ENCODE assay signal across 21 mouse cellular contexts in genomic region chr12:10462956-10463355, GRCm38 (mm10).
DNase-seq lines count a peak whose midpoint lies in the region; ATAC-seq and TF ChIP-seq lines count a peak whose summit lies in the region.
"Had no signal": no experiment of that assay in that cellular context is flagged by ENCODE, and none has a peak within 500 bp of the region (broad histone marks: within the 10 kb centered on the region; RNA-seq: fewer than 3 reads in every experiment).

No protein-coding gene starts in this region.

- H3K27me3 ChIP-seq in hindbrain, embryonic 11.5 days (ENCODE audit: control insufficient read depth, insufficient read depth, low read length): no peaks in the 10 kb centered on the region
- H3K27me3 ChIP-seq in hindbrain, embryonic 14.5 days (ENCODE audit: control insufficient read depth, insufficient read depth, low read length): no peaks in the 10 kb centered on the region
- H3K27me3 ChIP-seq in myocyte (ENCODE audit: control insufficient read depth, insufficient read depth, insufficient read length): no peaks in the 10 kb centered on the region
- H3K27me3 ChIP-seq in liver, embryonic 12.5 days (replicated peaks): no peaks in the 10 kb centered on the region

- H3K4me2 ChIP-seq in hindbrain, embryonic 11.5 days (replicated peaks; ENCODE audit: low read depth, low read length): no peak overlapping the region
- H3K4me2 ChIP-seq in hindbrain, embryonic 14.5 days (replicated peaks): no peak overlapping the region
- H3K4me2 ChIP-seq in myocyte (ENCODE audit: low read depth): peak overlapping the region; percentile 40
- no peak overlapping the region for H3K4me2 ChIP-seq in liver, embryonic 12.5 days
- H3K4me2 ChIP-seq: heart, embryonic 11.5 days; lung, embryonic 14.5 days had no signal

- no peaks in the 10 kb centered on the region for H3K79me2 ChIP-seq in myocyte (ENCODE audit: control insufficient read depth, insufficient read depth)

- no peak overlapping the region for H3K27ac ChIP-seq in hindbrain, embryonic 11.5 days (ENCODE audit: low read depth, low read length)
- no peak overlapping the region for H3K27ac ChIP-seq in hindbrain, embryonic 14.5 days
- H3K27ac ChIP-seq in liver, embryonic 12.5 days: no peak overlapping the region
- H3K27ac ChIP-seq: hindbrain, embryonic 10.5 days had no signal

- no peaks in the 10 kb centered on the region for H3K9me3 ChIP-seq in hindbrain, embryonic 11.5 days (ENCODE audit: control insufficient read depth, low read length)
- H3K9me3 ChIP-seq in hindbrain, embryonic 14.5 days (ENCODE audit: control insufficient read depth, low read length): no peaks in the 10 kb centered on the region
- H3K9me3 ChIP-seq in liver, embryonic 12.5 days (replicated peaks): no peaks in the 10 kb centered on the region
- H3K9me3 ChIP-seq: hindbrain, embryonic 10.5 days had no signal

- H3K4me3 ChIP-seq in hindbrain, embryonic 11.5 days (ENCODE audit: low read depth, low read length): no peak overlapping the region
- no peak overlapping the region for H3K4me3 ChIP-seq in hindbrain, embryonic 14.5 days (replicated peaks; ENCODE audit: low read length)
- H3K4me3 ChIP-seq in myocyte: no peak overlapping the region
- H3K4me3 ChIP-seq in liver, embryonic 12.5 days: no peak overlapping the region
- H3K4me3 ChIP-seq: hindbrain, embryonic 10.5 days had no signal

- ATAC-seq in hindbrain, embryonic 11.5 days (ENCODE audit: low FRiP score): no peak
- ATAC-seq in hindbrain, embryonic 14.5 days (ENCODE audit: low FRiP score): no peak
- no peak for ATAC-seq in liver, embryonic 12.5 days
- ATAC-seq: forebrain, embryonic 14.5 days; inflammation-experienced regulatory T-cells, adult 6 months had no signal

- H3K9ac ChIP-seq in hindbrain, embryonic 11.5 days (ENCODE audit: low read depth, low read length): no peak overlapping the region
- no peak overlapping the region for H3K9ac ChIP-seq in hindbrain, embryonic 14.5 days
- no peak overlapping the region for H3K9ac ChIP-seq in liver, embryonic 12.5 days
- H3K9ac ChIP-seq: lung, embryonic 14.5 days had no signal

- H3K36me3 ChIP-seq in hindbrain, embryonic 11.5 days (ENCODE audit: control insufficient read depth, insufficient read depth, low read length): no peaks in the 10 kb centered on the region
- H3K36me3 ChIP-seq in hindbrain, embryonic 14.5 days (replicated peaks; ENCODE audit: control insufficient read depth, insufficient read depth): no peaks in the 10 kb centered on the region
- no peaks in the 10 kb centered on the region for H3K36me3 ChIP-seq in myocyte (ENCODE audit: control insufficient read depth, insufficient read depth)
- H3K36me3 ChIP-seq in liver, embryonic 12.5 days: no peaks in the 10 kb centered on the region
- H3K36me3 ChIP-seq: hindbrain, embryonic 10.5 days had no signal

- H3K4me1 ChIP-seq in hindbrain, embryonic 11.5 days (replicated peaks; ENCODE audit: control insufficient read depth, insufficient read depth, low read length): no peaks in the 10 kb centered on the region
- H3K4me1 ChIP-seq in hindbrain, embryonic 14.5 days (replicated peaks; ENCODE audit: control insufficient read depth, insufficient read depth, low read length): no peaks in the 10 kb centered on the region
- no peaks in the 10 kb centered on the region for H3K4me1 ChIP-seq in liver, embryonic 12.5 days
- H3K4me1 ChIP-seq: hindbrain, embryonic 10.5 days had no signal

- 55% methylated on average over 3 of the region's 3 CpGs for WGBS in hindbrain, embryonic 11.5 days
- 60% methylated on average over 3 of the region's 3 CpGs for WGBS in hindbrain, embryonic 14.5 days
- WGBS in liver, embryonic 12.5 days (ENCODE audit: insufficient replicate concordance): 31% methylated on average over 3 of the region's 3 CpGs

- no peak overlapping the region for H3ac ChIP-seq in myocyte (ENCODE audit: control insufficient read depth, insufficient read length)

- DNase-seq in adrenal gland, postnatal 14 days: peak; percentile 3
- DNase-seq in adrenal gland, postnatal 4 days (ENCODE audit: low spot score in 2 of 2): no peak
- DNase-seq in hindbrain, embryonic 11.5 days (ENCODE audit: low spot score): peak; percentile 7
- no peak for DNase-seq in hindbrain, embryonic 14.5 days (ENCODE audit: low spot score)
- peak; percentile 74 for DNase-seq in gastrocnemius, adult 18-20 months (ENCODE audit: low spot score)
- no peak for DNase-seq in layer of hippocampus, postnatal 36 days
- DNase-seq: adrenal gland, adult 2 months; cerebellum, adult 18-20 months; kidney, adult 8-10 months; kidney, postnatal 36 days; lung, embryonic 14.5 days; midbrain, embryonic 14.5 days; right cerebral cortex, adult 18-20 months; spleen, adult 18-20 months; thymus, postnatal 14 days had no signal

- no peak for TF ChIP-seq POLR2A in myocyte (IDR thresholded peaks at IDR 0.05; ENCODE audit: insufficient read length, low read depth)

TF ChIP-seq in myocyte, 11 proteins besides CTCF, POLR2A, EP300 and RAD21:
- no peak for TF ChIP-seq POLR2AphosphoS2 (IDR thresholded peaks at IDR 0.05; ENCODE audit: insufficient read length, low read depth)

Comparison
In these comparisons a context has a peak if more than half of its experiments do, and no peak if none do; other contexts are left out.
1. DNase-seq: peak in adrenal gland, postnatal 14 days (single experiment), hindbrain, embryonic 11.5 days (single experiment) and gastrocnemius, adult 18-20 months (single experiment); none in adrenal gland, postnatal 4 days (0 of 2), hindbrain, embryonic 14.5 days (single experiment) and layer of hippocampus, postnatal 36 days (0 of 2).